Mouse (Mus musculus) CD4-positive, CD25-positive, alpha-beta regulatory T cell, adult 2 months (primary cell): ENCODE results near the gene Tas2r140.

Source experiments
- DNase-seq: peaks from one replicate; pipeline ENCODE4 v3.0.0-alpha.2; 2012; ENCODE audit warnings: low read depth, low spot score

The Tas2r140 gene

DNA sequence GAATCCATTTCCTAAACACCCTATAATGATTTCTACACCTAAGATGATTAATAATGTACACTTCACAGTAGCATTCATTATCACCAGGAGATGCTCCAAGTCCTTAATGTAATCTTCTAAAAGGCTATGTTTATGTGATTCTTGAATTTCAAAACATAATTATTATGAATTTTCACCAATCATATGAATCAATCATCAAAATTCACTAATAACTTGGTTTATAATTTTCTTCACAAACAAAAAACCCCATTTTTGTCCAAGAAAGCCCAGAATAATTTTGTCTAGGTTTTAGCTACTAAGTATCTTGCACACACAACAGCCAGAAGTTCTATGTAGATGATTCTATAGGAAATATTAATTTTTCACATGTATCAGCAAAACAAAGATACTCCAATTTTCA is at the start of gene Tas2r140:
TSS of gene Tas2r140 (minus strand) at position 101 of the 400 bp plus-strand sequence.
- no peak for DNase-seq

DNA sequence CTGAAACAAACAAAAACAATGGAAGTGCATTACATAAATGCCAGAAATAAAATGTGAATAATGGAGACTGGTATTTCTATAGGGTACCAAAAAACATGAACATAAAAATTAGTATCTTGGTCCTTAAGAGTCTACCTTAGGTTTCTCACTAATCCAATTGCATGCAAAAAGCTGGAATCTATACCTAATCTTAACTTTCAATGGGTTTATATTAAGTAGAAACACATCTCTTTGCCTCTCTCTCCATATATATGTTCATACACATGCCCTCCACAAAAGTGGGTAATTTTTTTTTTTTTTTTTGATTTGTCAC is 48.9 kb upstream of the Tas2r140 start, which contains the start of gene Smim10l1:
TSS of gene Smim10l1 (plus strand) at position 301 of the 313 bp plus-strand sequence.
- DNase-seq, result no peak

DNA sequence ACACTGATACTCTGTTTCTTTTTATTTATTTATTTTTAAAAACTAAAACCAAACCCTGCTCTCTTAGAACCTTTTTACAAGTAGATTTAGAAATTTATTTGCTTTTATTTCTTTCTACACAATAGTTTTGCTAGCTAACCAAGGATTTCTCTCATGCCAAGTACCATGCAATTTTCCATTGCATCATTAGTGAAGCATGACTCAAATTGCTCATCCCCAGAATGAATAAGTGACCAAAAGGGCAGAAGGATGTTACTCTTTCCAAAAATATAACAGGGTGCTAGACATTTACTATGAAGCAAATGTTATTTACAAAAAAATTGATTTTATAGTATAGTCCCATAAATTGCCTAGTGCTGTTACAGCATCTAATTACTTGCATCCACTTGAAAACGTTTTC is 46.8 kb upstream of the Tas2r140 start:
- no peak for DNase-seq

DNA sequence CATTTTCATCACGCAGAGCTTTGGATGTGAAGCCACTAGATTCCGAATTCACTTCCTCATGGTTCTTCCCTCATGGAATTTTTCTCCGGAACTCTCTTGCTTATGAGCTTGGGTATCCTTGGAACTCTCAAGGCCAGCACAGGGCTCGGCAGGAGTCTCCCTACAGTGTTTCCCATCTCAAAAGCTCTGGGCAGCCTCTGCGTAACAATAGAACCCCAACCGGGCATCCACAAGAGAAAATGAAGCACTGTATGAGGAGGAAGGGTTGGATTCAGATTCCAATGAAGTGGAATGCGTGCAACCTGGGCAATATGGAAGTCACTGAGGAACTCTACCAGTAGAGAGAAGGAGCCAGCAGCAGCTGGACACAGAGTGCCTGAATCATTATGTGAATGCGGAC is 36.6 kb upstream of the Tas2r140 start:
- no peak for DNase-seq

DNA sequence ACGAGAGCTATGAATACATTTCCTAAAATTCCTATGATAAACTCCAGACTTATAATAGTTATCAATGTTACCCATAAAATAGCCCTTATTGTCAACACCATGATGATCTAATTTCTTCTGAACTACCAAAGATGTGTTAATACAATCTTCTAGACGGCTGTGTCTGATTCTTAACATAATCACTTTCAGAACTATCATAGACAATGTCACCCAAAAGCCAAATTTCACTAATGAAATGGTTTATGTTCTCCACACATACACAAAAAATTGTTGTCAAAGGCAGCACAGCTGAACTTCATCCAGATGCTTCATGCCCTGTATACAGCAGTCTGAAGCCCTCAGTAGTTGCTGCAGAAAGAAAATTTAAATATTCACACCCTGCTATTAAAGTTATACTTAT is 18.6 kb downstream of the Tas2r140 start, which contains the start of gene Tas2r103:
TSS of gene Tas2r103 (minus strand) at position 101 of the 400 bp plus-strand sequence.
- no peak for DNase-seq
